Mouse (Mus musculus): ENCODE results near the gene Grem1.

Gene Grem1

DNA sequence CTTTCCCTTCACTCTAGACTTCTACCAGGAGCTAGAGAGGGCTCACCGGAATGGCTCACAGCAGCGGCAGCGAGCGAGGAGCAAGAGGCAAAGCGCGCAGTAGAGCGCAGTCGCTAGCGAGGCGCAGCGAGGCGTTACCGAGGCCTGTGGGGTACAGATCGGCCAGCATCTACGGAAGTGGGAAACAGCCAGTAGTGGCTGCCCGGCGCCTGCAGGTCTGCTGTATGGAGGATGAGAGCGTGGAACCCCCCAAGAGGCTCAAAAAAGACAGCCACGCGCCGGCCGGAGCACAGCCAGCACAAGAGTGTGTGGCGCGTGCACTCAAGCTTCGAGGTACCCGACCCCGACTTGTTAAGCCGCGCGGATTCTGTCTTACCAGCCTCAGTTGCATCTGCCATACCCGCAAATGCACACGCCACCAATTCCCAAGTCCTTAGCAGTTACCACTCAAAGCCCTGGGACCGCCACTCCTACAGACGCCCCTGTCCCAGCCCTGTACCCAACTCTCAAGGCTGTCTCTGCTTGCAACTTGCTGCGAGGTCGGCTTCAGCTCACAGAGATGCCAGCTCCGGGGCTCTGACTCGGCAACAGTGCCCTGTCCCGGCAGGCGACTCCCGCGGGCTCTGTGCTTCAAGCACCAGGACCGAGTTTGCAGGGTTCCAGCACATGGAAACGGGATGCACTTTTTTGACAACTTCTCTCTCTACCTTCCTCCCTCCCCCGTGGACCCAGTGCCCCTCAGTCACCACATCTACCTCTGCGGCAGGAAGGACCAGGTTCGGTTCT is 728 bp downstream of the Grem1 start:
- DNase-seq (ENCODE audit: low read depth, low spot score) = no peak

DNA sequence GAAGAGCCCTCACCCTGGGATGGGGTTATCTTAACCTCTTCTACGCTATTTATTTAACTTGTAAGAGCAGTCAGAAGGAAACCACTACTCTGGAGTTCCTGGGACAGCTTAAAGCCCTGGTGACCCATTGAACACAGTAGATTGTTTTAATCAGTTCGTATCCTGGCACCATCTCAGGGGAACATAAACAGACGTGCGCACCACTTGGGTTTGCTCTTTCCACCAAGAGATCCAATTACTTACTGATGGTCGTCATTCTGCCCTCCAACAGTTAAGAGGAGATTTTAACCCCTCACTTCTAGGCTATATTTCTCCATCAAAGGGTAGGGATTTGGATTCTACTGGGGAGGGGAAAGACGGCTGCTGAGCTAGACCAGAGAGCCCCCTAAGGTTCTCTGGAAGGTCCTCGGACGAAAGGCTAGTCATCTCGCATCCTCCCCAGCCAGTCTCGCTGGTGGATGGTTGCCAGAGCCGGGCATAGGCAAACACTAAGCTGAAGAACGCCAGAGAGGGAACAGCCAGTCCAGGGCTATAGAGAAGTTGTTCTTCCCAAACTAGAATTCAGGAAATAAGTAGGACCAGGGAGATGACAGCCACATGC is 1.4 kb downstream of the Grem1 start:
- DNase-seq (ENCODE audit: low read depth, low spot score) = no peak

GRCm38 (mm10) chr2:113749721-113750120 is 8.7 kb downstream of the Grem1 start:
- DNase-seq (ENCODE audit: low read depth, low spot score) = no peak

GRCm38 (mm10) chr2:113749309-113749708 is 9.1 kb downstream of the Grem1 start:
- no peak for DNase-seq (ENCODE audit: low read depth, low spot score)

DNA sequence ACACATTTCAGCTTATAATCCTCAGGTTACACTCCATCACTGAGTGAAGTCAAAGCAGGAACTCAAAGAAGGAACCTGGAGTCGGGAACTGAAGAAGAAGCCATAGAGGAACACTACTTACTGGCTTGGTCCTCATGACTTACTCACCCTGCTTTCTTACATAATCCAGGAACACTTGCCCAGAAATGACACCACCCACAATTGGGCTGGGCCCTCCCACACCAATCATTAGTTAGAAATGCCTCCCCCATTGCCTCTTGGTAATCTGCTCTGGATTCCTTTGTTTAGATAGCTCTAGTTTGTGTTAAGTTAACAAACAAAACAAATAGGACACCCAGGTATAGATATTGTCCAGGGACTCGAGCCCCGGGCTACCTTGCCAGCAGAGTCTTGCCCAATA is 29.9 kb downstream of the Grem1 start:
- no peak for DNase-seq (ENCODE audit: low read depth, low spot score)

GRCm38 (mm10) chr2:113714801-113715200 is 43.6 kb downstream of the Grem1 start:
- DNase-seq (ENCODE audit: low read depth, low spot score) = no peak

DNA sequence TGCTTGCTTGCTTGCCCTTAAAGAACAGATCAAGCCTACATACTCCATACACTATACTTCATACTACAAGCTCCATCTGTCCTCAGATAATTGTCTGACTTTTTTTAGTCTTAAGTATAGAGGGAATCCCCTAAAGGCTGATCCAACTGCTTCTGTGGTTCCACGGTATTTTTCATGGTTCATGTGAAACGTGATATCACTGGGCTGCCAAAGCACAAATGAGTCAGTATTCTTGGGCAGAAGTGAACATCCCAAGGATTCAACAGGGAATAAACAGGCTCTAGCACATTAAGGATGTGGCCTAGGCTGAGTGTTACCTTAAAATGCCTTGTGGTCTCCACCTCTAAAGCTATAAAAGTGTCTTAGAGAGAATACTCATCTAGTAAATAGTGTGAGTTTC is 45.0 kb downstream of the Grem1 start:
- no peak for DNase-seq (ENCODE audit: low read depth, low spot score)

DNA sequence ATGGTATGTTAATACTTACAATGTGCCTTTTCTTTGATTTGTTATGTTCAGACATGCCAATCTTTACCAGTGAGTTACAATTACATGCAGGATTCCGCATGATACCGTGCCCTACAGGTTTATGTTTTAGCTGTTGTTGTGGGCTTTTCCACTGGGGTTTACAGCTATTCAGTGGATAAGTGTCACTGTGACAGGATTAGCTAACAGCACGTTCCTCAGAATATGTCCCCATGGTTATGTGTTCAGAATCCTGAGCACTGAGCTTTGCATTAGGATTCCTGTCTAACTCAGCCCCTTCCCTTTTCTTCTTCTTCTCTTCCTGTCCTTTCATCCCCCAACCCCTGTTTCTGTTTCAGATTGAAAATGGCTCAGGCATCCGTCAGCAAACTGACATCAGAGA is 50.9 kb downstream of the Grem1 start:
- DNase-seq (ENCODE audit: low read depth, low spot score) = no peak

GRCm38 (mm10) chr2:113701507-113701906 is 56.9 kb downstream of the Grem1 start:
- no peak for DNase-seq (ENCODE audit: low read depth, low spot score)

- DNase-seq (ENCODE audit: low read depth, low spot score) = no peak
These were observed 61.8 kb downstream of the Grem1 start for GRCm38 (mm10) chr2:113696647-113697046.

- DNase-seq (ENCODE audit: low read depth, low spot score) = no peak
These were observed 62.2 kb downstream of the Grem1 start for GRCm38 (mm10) chr2:113696222-113696621.
